Mouse (Mus musculus) kidney, embryonic 16.5 days (tissue): ENCODE measurements at regions not wholly inside any gene's neighbourhood (a gene's known extent, or its start where the extent isn't known, plus 50 kb on each side); places are given as distances from the start of the nearest gene placed in this dataset.

Experiments used
- ATAC-seq: fragments of 200-750 bp; cut with Nextera tagmentation; 2 replicates; pipeline ENCODE4 v1.8.0; 2017; ENCODE audit warnings: moderate TSS enrichment; ENCODE audit not compliant: low FRiP score, low TSS enrichment
- H3K27ac ChIP-seq: fragments of 300-500 bp; sonication (generic); 2 replicates; pipeline ENCODE4 v1.5.1; 2014; ENCODE audit warnings: low read length
- H3K27me3 ChIP-seq: fragments of 300-500 bp; sonication (generic); 2 replicates; pipeline ENCODE4 v1.6.1; 2014; ENCODE audit warnings: low read length, control low read depth, mixed read lengths; ENCODE audit not compliant: insufficient read depth
- H3K36me3 ChIP-seq: fragments of 300-500 bp; sonication (generic); 2 replicates; pipeline ENCODE4 v1.6.1; 2014; ENCODE audit warnings: low read length, control low read depth, mixed read lengths; ENCODE audit not compliant: insufficient read depth
- H3K4me1 ChIP-seq: fragments of 300-500 bp; sonication (generic); 2 replicates; pipeline ENCODE4 v1.6.1; 2014; ENCODE audit warnings: low read length, control low read depth, mixed read lengths; ENCODE audit not compliant: insufficient read depth
- H3K4me2 ChIP-seq: fragments of 300-500 bp; sonication (generic); replicated peaks from 2 replicates; pipeline ENCODE4 v1.6.1; 2014; ENCODE audit warnings: low read depth, low read length
- H3K4me3 ChIP-seq: fragments of 300-500 bp; sonication (generic); 2 replicates; pipeline ENCODE4 v1.5.1; 2014; ENCODE audit warnings: mild to moderate bottlenecking, low read length
- H3K9ac ChIP-seq: fragments of 300-500 bp; sonication (generic); replicated peaks from 2 replicates; pipeline ENCODE4 v1.6.1; 2014; ENCODE audit warnings: low read length
- H3K9me3 ChIP-seq: fragments of 300-500 bp; sonication (generic); 2 replicates; pipeline ENCODE4 v1.6.1; 2016; ENCODE audit warnings: low read length, control low read depth
- WGBS: fragments of 180-500 bp; shearing (Covaris S2); extraction: QIAGEN DNeasy Blood & Tissue Kit; methylation state at CpG from one replicate; pipeline ENCODE4 v1.1.7; 2014; 5-methylcytosine and 5-hydroxymethylcytosine counted together

DNA sequence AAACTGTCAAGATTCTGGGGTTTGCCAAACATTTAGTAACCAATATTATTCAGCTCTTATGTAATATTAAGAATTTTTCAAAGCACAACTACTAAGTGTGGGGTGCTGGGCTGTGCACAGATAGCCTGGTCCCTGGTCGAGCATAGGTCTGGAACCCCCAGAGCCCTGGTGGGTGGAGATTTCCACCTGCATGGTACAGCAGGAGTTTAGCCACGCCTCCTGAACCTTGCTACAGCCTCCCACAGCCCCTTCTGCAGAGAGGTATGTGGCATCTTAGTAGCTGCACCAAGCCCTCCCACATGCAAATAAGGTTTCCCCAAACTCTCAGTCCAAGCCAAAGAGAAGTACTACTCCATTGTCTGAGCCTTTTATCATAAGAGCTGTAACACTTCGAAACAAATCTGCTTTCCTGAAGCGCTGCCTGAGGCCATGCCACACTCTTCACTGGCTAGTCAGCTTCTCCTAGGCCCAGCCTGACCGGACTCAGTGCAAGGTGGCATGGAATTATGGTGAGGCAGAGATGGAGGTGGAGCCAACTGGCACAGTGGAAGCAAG lies 116.1 kb downstream of the Ube2e3 start:
- 69% methylated on average over 5 of the region's 5 CpGs for WGBS
- H3K36me3 ChIP-seq = no peaks in the 10 kb centered on the region
- no peak for ATAC-seq
- H3K4me3 ChIP-seq = no peak overlapping the region
- no peak overlapping the region for H3K9ac ChIP-seq
- no peaks in the 10 kb centered on the region for H3K27me3 ChIP-seq
- H3K9me3 ChIP-seq = 0 out of 2 replicates have a peak, but pooled peaks cover 3% of the 10 kb centered on the region
- 0 out of 2 replicates have a peak, but pooled peaks cover 5% of the 10 kb centered on the region for H3K4me1 ChIP-seq
- H3K4me2 ChIP-seq = no peak overlapping the region
- no peak overlapping the region for H3K27ac ChIP-seq

DNA sequence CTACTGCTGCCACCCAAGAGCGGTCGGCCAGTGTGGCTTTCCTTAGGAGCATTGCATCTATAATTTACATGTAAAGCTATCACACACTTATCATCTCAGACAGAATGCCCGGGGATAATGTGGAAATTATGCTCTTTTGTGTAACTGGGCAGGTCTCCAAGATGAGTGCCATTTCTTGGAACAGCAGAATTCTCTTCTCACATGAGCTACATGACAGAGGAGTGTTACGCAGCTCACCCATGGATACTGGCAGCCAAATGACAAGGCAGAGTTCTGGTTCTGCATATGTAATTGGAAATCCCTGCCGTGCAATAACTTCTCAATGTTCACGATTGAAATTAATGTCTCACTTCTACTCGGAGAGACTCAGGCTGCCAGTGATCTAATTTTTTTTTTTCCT lies 119.1 kb downstream of the Ube2e3 start:
- ATAC-seq = no peak
- no peaks in the 10 kb centered on the region for H3K27me3 ChIP-seq
- no peaks in the 10 kb centered on the region for H3K36me3 ChIP-seq
- no peak overlapping the region for H3K9ac ChIP-seq
- H3K9me3 ChIP-seq = 0 out of 2 replicates have a peak, but pooled peaks cover 3% of the 10 kb centered on the region
- no peak overlapping the region for H3K4me3 ChIP-seq
- 89% methylated on average over 7 of the region's 7 CpGs for WGBS
- no peak overlapping the region for H3K27ac ChIP-seq
- 0 out of 2 replicates have a peak, but pooled peaks cover 3% of the 10 kb centered on the region for H3K4me1 ChIP-seq
- H3K4me2 ChIP-seq = no peak overlapping the region

DNA sequence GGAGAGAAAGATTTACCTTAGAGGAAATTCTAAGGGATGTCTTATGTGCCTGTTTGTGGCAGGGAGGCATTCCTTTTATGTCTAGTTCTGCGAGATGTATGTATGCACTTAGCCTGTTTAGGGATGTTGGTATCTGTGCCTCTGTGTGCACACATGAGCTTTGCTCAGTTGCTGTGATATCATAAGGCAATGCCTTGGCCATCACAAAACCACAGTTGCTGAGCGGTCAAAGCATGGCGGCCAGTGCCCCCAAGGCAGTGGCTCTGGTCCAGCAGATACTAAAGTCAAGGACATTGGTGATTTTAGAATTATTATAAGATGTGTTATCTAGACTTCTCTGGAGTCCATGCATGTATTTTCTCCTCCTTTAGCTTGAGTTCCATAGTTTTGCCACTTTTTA lies 119.5 kb downstream of the Ube2e3 start:
- H3K27ac ChIP-seq = no peak overlapping the region
- WGBS = 94% methylated on average over 3 of the region's 3 CpGs
- no peaks in the 10 kb centered on the region for H3K27me3 ChIP-seq
- no peaks in the 10 kb centered on the region for H3K36me3 ChIP-seq
- no peak overlapping the region for H3K4me2 ChIP-seq
- H3K9me3 ChIP-seq = 0 out of 2 replicates have a peak, but pooled peaks cover 3% of the 10 kb centered on the region
- H3K4me3 ChIP-seq = no peak overlapping the region
- ATAC-seq = no peak
- H3K9ac ChIP-seq = no peak overlapping the region
- 0 out of 2 replicates have a peak, but pooled peaks cover 3% of the 10 kb centered on the region for H3K4me1 ChIP-seq

DNA sequence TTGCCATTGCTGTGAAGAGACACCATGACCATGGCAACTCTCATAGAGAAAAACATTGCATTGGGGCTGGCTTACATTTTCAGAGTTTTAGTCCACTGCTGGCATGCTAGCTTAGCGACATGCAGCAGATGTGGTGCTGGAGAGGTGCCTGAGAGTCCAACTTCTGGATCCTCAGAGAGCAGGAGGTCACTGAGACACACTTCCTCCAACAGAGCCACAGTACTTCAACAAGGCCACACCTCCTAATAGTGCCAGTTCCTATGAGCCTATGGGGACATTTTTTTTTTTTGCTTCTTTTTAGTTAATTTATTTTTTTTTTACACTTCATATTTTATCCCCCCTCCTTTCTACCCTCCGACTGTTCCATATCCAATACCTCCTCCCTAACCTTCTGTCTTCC lies 120.3 kb downstream of the Ube2e3 start:
- Histone ChIP-seq H3K27me3 (no peaks in the 10 kb centered on the region), H3K4me3 (no peak overlapping the region), H3K9me3 (0 out of 2 replicates have a peak, but pooled peaks cover 3% of the 10 kb centered on the region), H3K4me2 (no peak overlapping the region), H3K27ac (no peak overlapping the region), H3K36me3 (no peaks in the 10 kb centered on the region), H3K9ac (no peak overlapping the region), H3K4me1 (0 out of 2 replicates have a peak, but pooled peaks cover 3% of the 10 kb centered on the region)
- WGBS = 72% methylated on average over 2 of the region's 2 CpGs
- no peak for ATAC-seq

- 0 out of 2 replicates have a peak, but pooled peaks cover 3% of the 10 kb centered on the region for H3K4me1 ChIP-seq
- H3K4me2 ChIP-seq = no peak overlapping the region
- no peaks in the 10 kb centered on the region for H3K9me3 ChIP-seq
- no peaks in the 10 kb centered on the region for H3K27me3 ChIP-seq
- 78% methylated on average over 3 of the region's 3 CpGs for WGBS
- no peaks in the 10 kb centered on the region for H3K36me3 ChIP-seq
- no peak for ATAC-seq
- H3K9ac ChIP-seq = no peak overlapping the region
- H3K4me3 ChIP-seq = no peak overlapping the region
- H3K27ac ChIP-seq = no peak overlapping the region
These were observed 127.1 kb downstream of the Ube2e3 start for GRCm38 (mm10) chr2:78994800-78995555.

GRCm38 (mm10) chr2:78998637-78999036 lies 130.7 kb downstream of the Ube2e3 start:
- no peaks in the 10 kb centered on the region for H3K4me1 ChIP-seq
- WGBS = 97% methylated on average over 8 of the region's 8 CpGs
- no peak overlapping the region for H3K9ac ChIP-seq
- no peak for ATAC-seq
- no peaks in the 10 kb centered on the region for H3K27me3 ChIP-seq
- H3K4me2 ChIP-seq = no peak overlapping the region
- no peak overlapping the region for H3K4me3 ChIP-seq
- no peak overlapping the region for H3K27ac ChIP-seq
- no peaks in the 10 kb centered on the region for H3K9me3 ChIP-seq
- no peaks in the 10 kb centered on the region for H3K36me3 ChIP-seq

GRCm38 (mm10) chr2:78999410-78999809 lies 131.5 kb downstream of the Ube2e3 start:
- Histone ChIP-seq H3K27ac (no peak overlapping the region), H3K9me3 (no peaks in the 10 kb centered on the region), H3K36me3 (no peaks in the 10 kb centered on the region), H3K4me3 (no peak overlapping the region), H3K27me3 (no peaks in the 10 kb centered on the region), H3K4me1 (no peaks in the 10 kb centered on the region), H3K9ac (no peak overlapping the region), H3K4me2 (no peak overlapping the region)
- no peak for ATAC-seq
- WGBS = 86% methylated on average over 4 of the region's 4 CpGs

- no peak for ATAC-seq
- H3K9me3 ChIP-seq = no peaks in the 10 kb centered on the region
These were observed 136.9 kb downstream of the Ube2e3 start for GRCm38 (mm10) chr2:79004862-79005261.

DNA sequence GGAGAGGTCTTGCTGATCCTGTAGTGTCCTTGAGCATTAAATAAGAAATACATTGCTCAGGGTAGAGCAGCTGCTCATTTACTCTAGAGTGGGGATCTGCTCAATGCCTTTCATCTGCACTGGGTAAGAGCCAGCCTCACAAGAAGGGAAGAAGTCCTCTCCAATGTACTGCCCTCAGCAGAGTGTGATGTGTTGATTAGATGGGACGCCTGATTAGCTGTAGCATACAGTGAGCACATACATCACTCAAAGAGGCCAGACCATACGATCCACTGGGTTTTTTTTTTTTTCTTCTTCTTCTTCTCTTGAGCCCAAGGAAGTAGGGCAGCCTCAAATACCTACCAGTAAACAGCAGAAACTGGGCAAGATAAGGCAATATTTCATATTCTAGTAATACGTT lies 140.7 kb downstream of the Ube2e3 start:
- Histone ChIP-seq H3K4me3 (no peak overlapping the region), H3K27ac (no peak overlapping the region), H3K36me3 (no peaks in the 10 kb centered on the region), H3K9me3 (no peaks in the 10 kb centered on the region), H3K4me1 (no peaks in the 10 kb centered on the region), H3K27me3 (no peaks in the 10 kb centered on the region), H3K9ac (no peak overlapping the region), H3K4me2 (no peak overlapping the region)
- no peak for ATAC-seq
- 77% methylated on average over 3 of the region's 3 CpGs for WGBS

More at GRCm38 (mm10) chr2:79004862-79005261, 136.9 kb downstream of the Ube2e3 start:
- H3K4me2 ChIP-seq = no peak overlapping the region
- H3K4me3 ChIP-seq = no peak overlapping the region
- no peaks in the 10 kb centered on the region for H3K36me3 ChIP-seq
- WGBS = 63% methylated on average over 1 of the region's 1 CpGs
- H3K27ac ChIP-seq = no peak overlapping the region
- H3K9ac ChIP-seq = no peak overlapping the region
- H3K27me3 ChIP-seq = no peaks in the 10 kb centered on the region
- H3K4me1 ChIP-seq = no peaks in the 10 kb centered on the region

DNA sequence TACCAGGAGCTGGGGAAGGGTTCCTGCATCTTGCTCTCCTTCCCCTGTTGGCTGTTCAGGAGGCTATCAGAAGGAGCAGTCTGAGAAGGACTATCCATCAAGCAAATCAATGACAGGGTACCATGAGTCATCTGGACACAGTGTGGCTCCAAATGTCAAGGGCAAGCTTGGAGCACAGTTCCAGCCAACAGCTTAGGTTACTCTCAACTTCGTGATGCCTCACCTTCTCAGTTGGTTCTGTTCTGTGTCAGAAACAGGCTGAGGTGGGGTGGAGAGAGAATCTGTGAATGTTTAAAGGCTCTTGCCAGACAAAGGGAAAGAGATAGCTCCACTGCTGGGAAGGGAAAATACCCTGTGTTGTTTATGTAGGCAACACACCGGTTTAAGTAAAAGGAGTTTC lies 141.9 kb downstream of the Ube2e3 start:
- ATAC-seq = no peak
- WGBS = 61% methylated on average over 2 of the region's 2 CpGs
- Histone ChIP-seq H3K9me3 (0 out of 2 replicates have a peak, but pooled peaks cover 5% of the 10 kb centered on the region), H3K27me3 (no peaks in the 10 kb centered on the region), H3K9ac (no peak overlapping the region), H3K36me3 (no peaks in the 10 kb centered on the region), H3K4me2 (no peak overlapping the region), H3K4me3 (no peak overlapping the region), H3K27ac (no peak overlapping the region), H3K4me1 (no peaks in the 10 kb centered on the region)
